In genomic region chr13:92799306-92799925, GRCm38 (mm10) we compare ENCODE assay signal across 24 mouse cellular contexts. TPM values are rescaled to one million over a fixed set of nuclear protein-coding genes. Genes with fewer than 3 reads are reported as not detected.
DNase-seq lines count a peak whose midpoint lies in the region; ATAC-seq and TF ChIP-seq lines count a peak whose summit lies in the region.
"Had no signal": no experiment of that assay in that cellular context is flagged by ENCODE, and none has a peak within 500 bp of the region (broad histone marks: within the 10 kb centered on the region; RNA-seq: fewer than 3 reads in every experiment).

No protein-coding gene starts in this region.

- 62% methylated on average over 7 of the region's 7 CpGs for WGBS in embryonic facial prominence, embryonic 15.5 days
- WGBS in embryonic facial prominence, embryonic 10.5 days: 88% methylated on average over 7 of the region's 7 CpGs
- WGBS in hindbrain, postnatal 0 days: 73% methylated on average over 7 of the region's 7 CpGs
- WGBS in hindbrain, embryonic 12.5 days: 87% methylated on average over 7 of the region's 7 CpGs
- WGBS in neural tube, embryonic 13.5 days: 72% methylated on average over 7 of the region's 7 CpGs
- 56% methylated on average over 7 of the region's 7 CpGs for WGBS in neural tube, embryonic 15.5 days
- WGBS in cerebellum, adult 2 months: 80% methylated on average over 7 of the region's 7 CpGs

- TF ChIP-seq POLR2A in cerebellum, adult 2 months (IDR thresholded peaks at IDR 0.05; ENCODE audit: borderline replicate concordance, insufficient read depth, low read length): no peak

- H3K9me3 ChIP-seq in embryonic facial prominence, embryonic 15.5 days (replicated peaks): no peaks in the 10 kb centered on the region
- H3K9me3 ChIP-seq in embryonic facial prominence, embryonic 10.5 days: no peaks in the 10 kb centered on the region
- H3K9me3 ChIP-seq in hindbrain, postnatal 0 days (ENCODE audit: low read length): no peaks in the 10 kb centered on the region
- no peaks in the 10 kb centered on the region for H3K9me3 ChIP-seq in hindbrain, embryonic 12.5 days (replicated peaks)
- H3K9me3 ChIP-seq in neural tube, embryonic 13.5 days: no peaks in the 10 kb centered on the region
- no peaks in the 10 kb centered on the region for H3K9me3 ChIP-seq in neural tube, embryonic 15.5 days (replicated peaks)
- H3K9me3 ChIP-seq: liver, embryonic 13.5 days had no signal

- H3K27ac ChIP-seq in embryonic facial prominence, embryonic 15.5 days (replicated peaks): 0 out of 2 replicates have a peak overlapping the region, but pooled peaks have one; percentile 39
- H3K27ac ChIP-seq in embryonic facial prominence, embryonic 10.5 days (replicated peaks): no peak overlapping the region
- H3K27ac ChIP-seq in hindbrain, postnatal 0 days: no peak overlapping the region
- no peak overlapping the region for H3K27ac ChIP-seq in hindbrain, embryonic 12.5 days
- H3K27ac ChIP-seq in neural tube, embryonic 13.5 days (replicated peaks): peak overlapping the region; percentile 69
- peak overlapping the region; percentile 72 for H3K27ac ChIP-seq in neural tube, embryonic 15.5 days (replicated peaks)
- no peak overlapping the region for H3K27ac ChIP-seq in cerebellum, adult 2 months (ENCODE audit: insufficient read depth, low read length)
- H3K27ac ChIP-seq: kidney, postnatal 0 days; liver, embryonic 13.5 days; stomach, postnatal 0 days had no signal

- H3K4me3 ChIP-seq in embryonic facial prominence, embryonic 15.5 days (replicated peaks): no peak overlapping the region
- H3K4me3 ChIP-seq in embryonic facial prominence, embryonic 10.5 days: no peak overlapping the region
- no peak overlapping the region for H3K4me3 ChIP-seq in hindbrain, postnatal 0 days (ENCODE audit: low read length)
- no peak overlapping the region for H3K4me3 ChIP-seq in hindbrain, embryonic 12.5 days
- no peak overlapping the region for H3K4me3 ChIP-seq in neural tube, embryonic 13.5 days
- H3K4me3 ChIP-seq in neural tube, embryonic 15.5 days (replicated peaks): no peak overlapping the region
- no peak overlapping the region for H3K4me3 ChIP-seq in cerebellum, adult 2 months (replicated peaks; ENCODE audit: insufficient read depth, low read depth, low read length)
- H3K4me3 ChIP-seq: liver, embryonic 13.5 days had no signal

- no peaks in the 10 kb centered on the region for H3K36me3 ChIP-seq in embryonic facial prominence, embryonic 15.5 days
- H3K36me3 ChIP-seq in embryonic facial prominence, embryonic 10.5 days (replicated peaks): no peaks in the 10 kb centered on the region
- no peaks in the 10 kb centered on the region for H3K36me3 ChIP-seq in hindbrain, postnatal 0 days (ENCODE audit: insufficient read depth, low read length)
- H3K36me3 ChIP-seq in hindbrain, embryonic 12.5 days: no peaks in the 10 kb centered on the region
- H3K36me3 ChIP-seq in neural tube, embryonic 13.5 days: no peaks in the 10 kb centered on the region
- no peaks in the 10 kb centered on the region for H3K36me3 ChIP-seq in neural tube, embryonic 15.5 days
- H3K36me3 ChIP-seq: liver, embryonic 13.5 days had no signal

- H3K4me2 ChIP-seq in embryonic facial prominence, embryonic 15.5 days (replicated peaks): no peak overlapping the region
- no peak overlapping the region for H3K4me2 ChIP-seq in hindbrain, postnatal 0 days (ENCODE audit: low read depth, low read length)
- H3K4me2 ChIP-seq in hindbrain, embryonic 12.5 days (replicated peaks): no peak overlapping the region
- H3K4me2 ChIP-seq in neural tube, embryonic 13.5 days: no peak overlapping the region
- H3K4me2 ChIP-seq in neural tube, embryonic 15.5 days: no peak overlapping the region
- H3K4me2 ChIP-seq: heart, embryonic 11.5 days; liver, embryonic 13.5 days had no signal

- H3K9ac ChIP-seq in embryonic facial prominence, embryonic 15.5 days: no peak overlapping the region
- no peak overlapping the region for H3K9ac ChIP-seq in hindbrain, postnatal 0 days (replicated peaks; ENCODE audit: low read length)
- H3K9ac ChIP-seq in hindbrain, embryonic 12.5 days: no peak overlapping the region
- H3K9ac ChIP-seq in neural tube, embryonic 13.5 days: no peak overlapping the region
- H3K9ac ChIP-seq in neural tube, embryonic 15.5 days (replicated peaks): no peak overlapping the region
- H3K9ac ChIP-seq: forebrain, postnatal 0 days; liver, embryonic 13.5 days had no signal

- H3K4me1 ChIP-seq in embryonic facial prominence, embryonic 15.5 days: peaks cover 5% of the 10 kb centered on the region
- H3K4me1 ChIP-seq in embryonic facial prominence, embryonic 10.5 days: peaks cover 5% of the 10 kb centered on the region
- no peaks in the 10 kb centered on the region for H3K4me1 ChIP-seq in hindbrain, postnatal 0 days (ENCODE audit: insufficient read depth, low read length)
- peaks cover 3% of the 10 kb centered on the region for H3K4me1 ChIP-seq in hindbrain, embryonic 12.5 days
- peaks cover 21% of the 10 kb centered on the region for H3K4me1 ChIP-seq in neural tube, embryonic 13.5 days (replicated peaks)
- H3K4me1 ChIP-seq in neural tube, embryonic 15.5 days: peaks cover 25% of the 10 kb centered on the region
- no peaks in the 10 kb centered on the region for H3K4me1 ChIP-seq in cerebellum, adult 2 months (ENCODE audit: control insufficient read depth, insufficient read depth, low read length)
- H3K4me1 ChIP-seq: liver, embryonic 13.5 days had no signal

- TF ChIP-seq CTCF in hindbrain, postnatal 0 days (IDR thresholded peaks at IDR 0.05; ENCODE audit: low read depth): no peak
- no peak for TF ChIP-seq CTCF in cerebellum, adult 2 months (IDR thresholded peaks at IDR 0.05; ENCODE audit: borderline replicate concordance, insufficient read depth, low read depth, low read length)

- no peak for DNase-seq in embryonic facial prominence, embryonic 10.5 days (ENCODE audit: low spot score)
- no peak for DNase-seq in hindbrain, postnatal 0 days (ENCODE audit: low spot score)
- no peak for DNase-seq in neural tube, embryonic 10.5 days (ENCODE audit: extremely low spot score, low spot score)
- no peak for DNase-seq in cerebellum, adult 2 months
- DNase-seq: adrenal gland, postnatal 14 days; cerebellum, adult 9-11 months; forebrain, postnatal 0 days; gastrocnemius, postnatal 14 days; heart, adult 11 months; kidney, adult 2 months; layer of hippocampus, adult 9-11 months; liver, embryonic 13.5 days; lung, adult 2 months; lung, postnatal 14 days; midbrain, embryonic 14.5 days had no signal

- H3K27me3 ChIP-seq in embryonic facial prominence, embryonic 15.5 days: peaks cover 15% of the 10 kb centered on the region
- H3K27me3 ChIP-seq in embryonic facial prominence, embryonic 10.5 days (replicated peaks; ENCODE audit: low read depth, poor library complexity, severe bottlenecking): peaks cover 20% of the 10 kb centered on the region
- peaks cover 5% of the 10 kb centered on the region; the same call in 1 of the 2 replicates for H3K27me3 ChIP-seq in hindbrain, postnatal 0 days (ENCODE audit: insufficient read depth, low read length)
- H3K27me3 ChIP-seq in hindbrain, embryonic 12.5 days: peaks cover 14% of the 10 kb centered on the region
- H3K27me3 ChIP-seq in neural tube, embryonic 13.5 days: peaks cover 11% of the 10 kb centered on the region
- peaks cover under 1% of the 10 kb centered on the region; the same call in 1 of the 2 replicates for H3K27me3 ChIP-seq in neural tube, embryonic 15.5 days (replicated peaks)
- no peaks in the 10 kb centered on the region for H3K27me3 ChIP-seq in cerebellum, adult 2 months (ENCODE audit: control insufficient read depth, insufficient read depth, low read length)

- no peak for ATAC-seq in embryonic facial prominence, embryonic 15.5 days (ENCODE audit: insufficient number of reproducible peaks, low FRiP score, low TSS enrichment, low read depth)
- ATAC-seq in hindbrain, postnatal 0 days: peak; percentile 22; the same call in 1 of the 2 replicates
- no peak for ATAC-seq in hindbrain, embryonic 12.5 days (ENCODE audit: low FRiP score)
- peak; percentile 48; the same call in 1 of the 2 replicates for ATAC-seq in neural tube, embryonic 13.5 days (ENCODE audit: low read depth)
- ATAC-seq in neural tube, embryonic 15.5 days (ENCODE audit: low FRiP score): peak; percentile 51; the same call in 1 of the 2 replicates
- ATAC-seq: forebrain, postnatal 0 days had no signal

RNA-seq across cellular contexts. Expression of gene Thbs4, which starts 4.8 kb away (rescaled TPM):
- 30.8 and 51.3 TPM in 2 replicates for polyA plus RNA-seq in embryonic facial prominence, embryonic 15.5 days (2015; fragmentation: Nextera tagmentation; extraction: Ambion mirVana)
- 1.1 and 1.8 TPM in 2 replicates for polyA plus RNA-seq in embryonic facial prominence, embryonic 10.5 days (2016; fragmentation: Nextera tagmentation; extraction: Ambion mirVana)
- total RNA-seq in hindbrain, postnatal 0 days (2014; rRNA removed): 0.93 and 0.94 TPM in 2 replicates
- 1.00 and 1.3 TPM in 2 replicates for polyA plus RNA-seq in hindbrain, postnatal 0 days (2015; fragmentation: Nextera tagmentation; extraction: Ambion mirVana)
- polyA plus RNA-seq in hindbrain, embryonic 12.5 days (2016; fragmentation: Nextera tagmentation; extraction: Ambion mirVana): 2.8 and 4.0 TPM in 2 replicates
- 3.2 and 6.1 TPM in 2 replicates for polyA plus RNA-seq in neural tube, embryonic 13.5 days (2015; fragmentation: Nextera tagmentation; extraction: Ambion mirVana)
- 2.6 and 3.4 TPM in 2 replicates for polyA plus RNA-seq in neural tube, embryonic 15.5 days (2015; fragmentation: Nextera tagmentation; extraction: Ambion mirVana)
- 0.24 and 0.26 TPM in 2 replicates for polyA plus RNA-seq in cerebellum, adult 2 months (2012; rRNA removed)
- total RNA-seq: hematopoietic stem cell, adult 5-6 weeks; megakaryocyte progenitor cell, adult 5-6 weeks had no signal

RNA-seq across cellular contexts. Expression of gene Mtx3, which starts 45.1 kb away (rescaled TPM):
- polyA plus RNA-seq in embryonic facial prominence, embryonic 15.5 days (2015; fragmentation: Nextera tagmentation; extraction: Ambion mirVana): 3.2 and 3.8 TPM in 2 replicates
- 2.6 and 3.8 TPM in 2 replicates for polyA plus RNA-seq in embryonic facial prominence, embryonic 10.5 days (2016; fragmentation: Nextera tagmentation; extraction: Ambion mirVana)
- 17.0 and 19.9 TPM in 2 replicates for total RNA-seq in hindbrain, postnatal 0 days (2014; rRNA removed)
- polyA plus RNA-seq in hindbrain, postnatal 0 days (2015; fragmentation: Nextera tagmentation; extraction: Ambion mirVana): 3.6 and 3.9 TPM in 2 replicates
- 4.0 and 4.3 TPM in 2 replicates for polyA plus RNA-seq in hindbrain, embryonic 12.5 days (2016; fragmentation: Nextera tagmentation; extraction: Ambion mirVana)
- 3.5 and 3.9 TPM in 2 replicates for polyA plus RNA-seq in neural tube, embryonic 13.5 days (2015; fragmentation: Nextera tagmentation; extraction: Ambion mirVana)
- 4.0 and 4.2 TPM in 2 replicates for polyA plus RNA-seq in neural tube, embryonic 15.5 days (2015; fragmentation: Nextera tagmentation; extraction: Ambion mirVana)
- 31.7 and 31.8 TPM in 2 replicates for polyA plus RNA-seq in cerebellum, adult 2 months (2012; rRNA removed)

Comparison
In these comparisons a context has a peak if more than half of its experiments do, and no peak if none do; other contexts are left out.
1. ATAC-seq: peak in hindbrain, postnatal 0 days (single experiment), neural tube, embryonic 13.5 days (single experiment) and neural tube, embryonic 15.5 days (single experiment); none in embryonic facial prominence, embryonic 15.5 days (single experiment) and hindbrain, embryonic 12.5 days (single experiment).
2. H3K27ac ChIP-seq: peak in embryonic facial prominence, embryonic 15.5 days (single experiment), neural tube, embryonic 13.5 days (single experiment) and neural tube, embryonic 15.5 days (single experiment); none in embryonic facial prominence, embryonic 10.5 days (single experiment), hindbrain, postnatal 0 days (single experiment), hindbrain, embryonic 12.5 days (single experiment) and cerebellum, adult 2 months (single experiment).